Mouse (Mus musculus) CH12.LX (cell line): ENCODE measurements at regions not wholly inside any gene's neighbourhood (a gene's known extent, or its start where the extent isn't known, plus 50 kb on each side); places are given as distances from the start of the nearest gene placed in this dataset.

Experiments used
- DNase-seq: peaks from one replicate; pipeline ENCODE4 v3.0.0-alpha.2; 2013; ENCODE audit errors: extremely low read depth
- H3K27ac ChIP-seq: 2 replicates; pipeline ENCODE4 v1.5.1; 2012; ENCODE audit warnings: low read depth, mild to moderate bottlenecking, control low read depth, moderate library complexity; ENCODE audit not compliant: insufficient read depth
- H3K27me3 ChIP-seq: replicated peaks from 2 replicates; pipeline ENCODE3; 2012; ENCODE audit warnings: inconsistent platforms
- H3K36me3 ChIP-seq, 2 experiments: replicated peaks in 1 of 2; 2 replicates each; pipeline versions ENCODE3 to v1.6.1; 2012; ENCODE audit warnings: inconsistent platforms in 1 of 2, low read length in 1 of 2, mild to moderate bottlenecking in 1 of 2, mixed read lengths in 1 of 2, moderate library complexity in 1 of 2; ENCODE audit not compliant: control insufficient read depth in 1 of 2, insufficient read depth in 1 of 2
- H3K4me1 ChIP-seq, 2 experiments: 2 replicates each; pipeline ENCODE4 v1.6.1; 2012; ENCODE audit warnings: inconsistent platforms in 1 of 2, moderate library complexity in 1 of 2; ENCODE audit not compliant: insufficient read depth in 2 of 2, control insufficient read depth in 1 of 2
- H3K4me2 ChIP-seq: 2 replicates; pipeline ENCODE4 v1.6.1; 2012; ENCODE audit warnings: low read depth, mild to moderate bottlenecking, control low read depth; ENCODE audit not compliant: poor library complexity, insufficient read depth, severe bottlenecking
- H3K4me3 ChIP-seq, 3 experiments: fragments of 150-350 bp in 1 of 3; sonication (generic) in 1 of 3; replicated peaks in 1 of 3; 2 replicates each; pipeline versions ENCODE3 to v1.5.1; 2011 to 2012; ENCODE audit warnings: low read depth in 2 of 3, low read length in 2 of 3, mild to moderate bottlenecking in 2 of 3, moderate library complexity in 2 of 3, control low read depth in 1 of 3, improper control_type of control experiment in 1 of 3, inconsistent platforms in 1 of 3, mixed read lengths in 1 of 3; ENCODE audit not compliant: poor library complexity in 1 of 3
- H3K79me2 ChIP-seq: replicated peaks from 2 replicates; pipeline ENCODE4 v1.6.1; 2012; ENCODE audit warnings: mild to moderate bottlenecking, moderate library complexity; ENCODE audit not compliant: control insufficient read depth, poor library complexity, insufficient read depth, severe bottlenecking; ENCODE audit errors: extremely low read depth
- H3K9ac ChIP-seq: 2 replicates; pipeline ENCODE4 v1.6.1; 2012; ENCODE audit warnings: low read depth, mild to moderate bottlenecking, control low read depth, moderate library complexity; ENCODE audit not compliant: insufficient read depth
- H3K9me3 ChIP-seq: replicated peaks from 2 replicates; pipeline ENCODE3; 2012; ENCODE audit warnings: low read length, inconsistent platforms, mixed read lengths
- E2F4 ChIP-seq: IDR thresholded peaks from 2 replicates; pipeline ENCODE4 v1.6.1; 2011; ENCODE audit warnings: low read depth, low read length, improper control_type of control experiment; ENCODE audit not compliant: insufficient replicate concordance
- ELF1 ChIP-seq: IDR thresholded peaks from 2 replicates; pipeline ENCODE4 v1.6.1; 2014; ENCODE audit warnings: low read depth, mild to moderate bottlenecking, inconsistent platforms, low read length, improper control_type of control experiment
- ETS1 ChIP-seq: conservative IDR thresholded peaks from 2 replicates; pipeline ENCODE4 v1.6.1; 2012; ENCODE audit warnings: low read depth, mild to moderate bottlenecking, inconsistent platforms, low read length, improper control_type of control experiment, moderate library complexity
- GABPA ChIP-seq: IDR thresholded peaks from 2 replicates; pipeline ENCODE4 v1.6.1; 2012; ENCODE audit warnings: low read depth, low read length, improper control_type of control experiment, inconsistent platforms; ENCODE audit not compliant: insufficient replicate concordance
- HCFC1 ChIP-seq: IDR thresholded peaks from 2 replicates; pipeline ENCODE4 v1.6.1; 2012; ENCODE audit warnings: low read depth, mild to moderate bottlenecking, inconsistent platforms, low read length, improper control_type of control experiment
- IRF4 ChIP-seq: IDR thresholded peaks from 2 replicates; pipeline ENCODE4 v1.6.1; 2014; ENCODE audit warnings: low read depth, mild to moderate bottlenecking, inconsistent platforms, low read length, improper control_type of control experiment
- JUN ChIP-seq: IDR thresholded peaks from 2 replicates; pipeline ENCODE4 v1.6.1; 2011; ENCODE audit warnings: low read depth, mild to moderate bottlenecking, low read length, improper control_type of control experiment, moderate library complexity; ENCODE audit not compliant: insufficient read depth
- JUND ChIP-seq: conservative IDR thresholded peaks from 2 replicates; pipeline ENCODE4 v1.6.1; 2011; ENCODE audit warnings: low read depth, low read length, improper control_type of control experiment
- KAT2A ChIP-seq: IDR thresholded peaks from 2 replicates; pipeline ENCODE4 v1.6.1; 2012; ENCODE audit warnings: low read length, improper control_type of control experiment, inconsistent platforms; ENCODE audit not compliant: insufficient replicate concordance
- MYC ChIP-seq: IDR thresholded peaks from 2 replicates; pipeline ENCODE4 v1.6.1; 2011; ENCODE audit warnings: low read depth, mild to moderate bottlenecking, improper control_type of control experiment, low read length
- NELFE ChIP-seq: IDR thresholded peaks from 2 replicates; pipeline ENCODE4 v1.6.1; 2011; ENCODE audit warnings: low read depth, low read length, improper control_type of control experiment
- PAX5 ChIP-seq: IDR thresholded peaks from 2 replicates; pipeline ENCODE4 v1.6.1; 2012; ENCODE audit warnings: low read length, inconsistent platforms, mixed read lengths
- RAD21 ChIP-seq: IDR thresholded peaks from 2 replicates; pipeline ENCODE4 v1.6.1; 2011; ENCODE audit warnings: low read depth, mild to moderate bottlenecking, low read length, improper control_type of control experiment, moderate library complexity
- RCOR1 ChIP-seq: conservative IDR thresholded peaks from 2 replicates; pipeline ENCODE4 v1.6.1; 2012; ENCODE audit warnings: low read depth, mild to moderate bottlenecking, inconsistent platforms, low read length, improper control_type of control experiment
- SIN3A ChIP-seq: IDR thresholded peaks from 2 replicates; pipeline ENCODE4 v1.6.1; 2012; ENCODE audit warnings: low read length, improper control_type of control experiment, inconsistent platforms
- SMC3 ChIP-seq: IDR thresholded peaks from 2 replicates; pipeline ENCODE4 v1.6.1; 2011; ENCODE audit warnings: low read depth, low read length, improper control_type of control experiment
- TBP ChIP-seq: conservative IDR thresholded peaks from 2 replicates; pipeline ENCODE4 v1.6.1; 2011; ENCODE audit warnings: low read depth, low read length, improper control_type of control experiment
- UBTF ChIP-seq: IDR thresholded peaks from 2 replicates; pipeline ENCODE4 v1.6.1; 2012; ENCODE audit warnings: low read depth, mild to moderate bottlenecking, inconsistent platforms, low read length, improper control_type of control experiment, moderate library complexity
- USF1 ChIP-seq: IDR thresholded peaks from 2 replicates; pipeline ENCODE4 v1.6.1; 2014; ENCODE audit warnings: low read depth, mild to moderate bottlenecking, inconsistent platforms, low read length, improper control_type of control experiment
- ZC3H11A ChIP-seq: IDR thresholded peaks from 2 replicates; pipeline ENCODE4 v1.6.1; 2012; ENCODE audit warnings: low read depth, mild to moderate bottlenecking, inconsistent platforms, low read length, improper control_type of control experiment
- ZKSCAN1 ChIP-seq: IDR thresholded peaks from 2 replicates; pipeline ENCODE4 v1.6.1; 2012; ENCODE audit warnings: low read depth, inconsistent platforms, low read length, improper control_type of control experiment, borderline replicate concordance
- ZMIZ1 ChIP-seq: IDR thresholded peaks from 2 replicates; pipeline ENCODE4 v1.6.1; 2012; ENCODE audit warnings: low read depth, mild to moderate bottlenecking, inconsistent platforms, low read length, improper control_type of control experiment
- ZNF384 ChIP-seq: IDR thresholded peaks from 2 replicates; pipeline ENCODE4 v1.6.1; 2012; ENCODE audit warnings: low read depth, low read length, improper control_type of control experiment, inconsistent platforms
- dilution Hi-C: fragments of 300-500 bp; cut with MboI; formaldehyde crosslinking; loops from 2 replicates; pipeline ENCODE4 v1.14.3; 2020; ENCODE audit warnings: low sequenced_read_pairs; ENCODE audit not compliant: extremely low pct_unique_long_range_greater_than_20kb, extremely low pct_ligation_motif_present
- in situ Hi-C: fragments of 300-500 bp; cut with MboI; formaldehyde crosslinking; loops from 3 replicates; pipeline ENCODE4 v1.14.3; 2019; ENCODE audit warnings: low sequenced_read_pairs, low pct_ligation_motif_present, low pct_unique_long_range_greater_than_20kb, mixed read lengths

DNA sequence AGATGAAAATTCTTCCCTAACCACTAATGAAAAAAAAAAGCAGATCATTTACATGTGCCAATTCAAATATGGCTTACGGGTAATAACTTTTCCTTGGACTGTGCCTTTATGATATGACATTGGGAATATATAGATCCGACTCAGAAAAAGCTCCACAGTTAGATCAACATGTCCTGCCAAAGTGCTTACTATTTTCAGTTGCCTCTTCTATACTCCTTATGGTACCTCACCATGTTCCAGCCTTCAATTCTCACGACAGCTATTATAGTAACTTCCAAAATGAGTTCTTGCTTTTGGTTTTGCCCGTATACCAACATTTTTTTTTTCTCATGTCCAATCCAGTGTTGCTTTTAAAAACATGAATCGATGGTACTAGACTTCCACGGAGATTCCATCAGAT, 731.7 kb downstream of the Cdh8 start:
- no peak overlapping the region for H3K4me3 ChIP-seq

DNA sequence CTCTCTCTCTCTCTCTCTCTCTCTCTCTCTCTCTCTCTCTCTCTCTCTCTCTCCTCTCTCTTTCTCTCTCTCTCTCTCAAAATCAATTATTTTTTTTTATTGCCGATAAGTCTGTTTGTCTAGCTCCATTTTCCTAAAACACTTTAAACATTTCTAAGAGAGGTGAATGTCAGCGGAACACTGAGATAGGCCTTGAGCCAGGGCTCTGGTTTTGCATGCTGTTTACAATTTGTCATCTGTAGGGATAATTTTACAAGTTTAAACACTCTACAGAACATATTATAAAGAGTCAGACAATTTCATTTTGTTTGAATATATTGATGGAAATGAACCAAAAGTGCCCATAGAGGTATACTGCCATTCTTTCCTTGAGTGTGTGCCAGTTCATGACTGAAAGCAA, 736.2 kb downstream of the Cdh8 start:
- Histone ChIP-seq H3K27ac (no peak overlapping the region), H3K79me2 (no peaks in the 10 kb centered on the region), H3K27me3 (no peaks in the 10 kb centered on the region), H3K4me2 (no peak overlapping the region), H3K4me3 (no peak overlapping the region), H3K9ac (no peak overlapping the region), H3K4me1 (no peaks in the 10 kb centered on the region), H3K9me3 (peaks cover 17% of the 10 kb centered on the region)
- DNase-seq = no peak
- in situ Hi-C loops (no loop called here), dilution Hi-C loops (no loop called here)
- TF ChIP-seq UBTF (no peak), ELF1 (no peak), IRF4 (no peak), ZMIZ1 (no peak), RCOR1 (no peak), E2F4 (no peak), SMC3 (no peak), HCFC1 (no peak), RAD21 (no peak), ETS1 (no peak)
- TF ChIP-seq, all 38 proteins: peak for 0
- no peaks in the 10 kb centered on the region for H3K36me3 ChIP-seq

More for the DNA sequence above, 731.7 kb downstream of the Cdh8 start:
- H3K9ac ChIP-seq = no peak overlapping the region
- no peak overlapping the region for H3K4me2 ChIP-seq
- H3K79me2 ChIP-seq = no peaks in the 10 kb centered on the region
- no peaks in the 10 kb centered on the region for H3K36me3 ChIP-seq
- no peaks in the 10 kb centered on the region for H3K27me3 ChIP-seq
- no peak overlapping the region for H3K27ac ChIP-seq
- TF ChIP-seq E2F4 (no peak), ETS1 (no peak), UBTF (no peak), USF1 (no peak), NELFE (no peak), RAD21 (no peak), GABPA (no peak), TBP (no peak), JUN (no peak), PAX5 (no peak), SMC3 (no peak), ZC3H11A (no peak), ZKSCAN1 (no peak), JUND (no peak), SIN3A (no peak), MYC (no peak), RCOR1 (no peak), ZNF384 (no peak), KAT2A (no peak)
- H3K9me3 ChIP-seq = peaks cover 29% of the 10 kb centered on the region
- no peak for DNase-seq
- dilution Hi-C loops = no loop called here
- in situ Hi-C loops = no loop called here
- no peaks in the 10 kb centered on the region for H3K4me1 ChIP-seq
